Mouse (Mus musculus) CH12.LX (cell line): ENCODE data around the gene Ccdc24. TPM values are rescaled to one million over a fixed set of nuclear protein-coding genes. Genes with fewer than 3 reads are reported as not detected.

Experiments used
- DNase-seq: peaks from one replicate; pipeline ENCODE4 v3.0.0-alpha.2; 2013; ENCODE audit errors: extremely low read depth
- H3K27ac ChIP-seq: 2 replicates; pipeline ENCODE4 v1.5.1; 2012; ENCODE audit warnings: low read depth, mild to moderate bottlenecking, control low read depth, moderate library complexity; ENCODE audit not compliant: insufficient read depth
- H3K27me3 ChIP-seq: replicated peaks from 2 replicates; pipeline ENCODE3; 2012; ENCODE audit warnings: inconsistent platforms
- H3K36me3 ChIP-seq, 2 experiments: replicated peaks in 1 of 2; 2 replicates each; pipeline versions ENCODE3 to v1.6.1; 2012; ENCODE audit warnings: inconsistent platforms in 1 of 2, low read length in 1 of 2, mild to moderate bottlenecking in 1 of 2, mixed read lengths in 1 of 2, moderate library complexity in 1 of 2; ENCODE audit not compliant: control insufficient read depth in 1 of 2, insufficient read depth in 1 of 2
- H3K4me1 ChIP-seq, 2 experiments: 2 replicates each; pipeline ENCODE4 v1.6.1; 2012; ENCODE audit warnings: inconsistent platforms in 1 of 2, moderate library complexity in 1 of 2; ENCODE audit not compliant: insufficient read depth in 2 of 2, control insufficient read depth in 1 of 2
- H3K4me2 ChIP-seq: 2 replicates; pipeline ENCODE4 v1.6.1; 2012; ENCODE audit warnings: low read depth, mild to moderate bottlenecking, control low read depth; ENCODE audit not compliant: poor library complexity, insufficient read depth, severe bottlenecking
- H3K4me3 ChIP-seq, 3 experiments: fragments of 150-350 bp in 1 of 3; sonication (generic) in 1 of 3; replicated peaks in 1 of 3; 2 replicates each; pipeline versions ENCODE3 to v1.5.1; 2011 to 2012; ENCODE audit warnings: low read depth in 2 of 3, low read length in 2 of 3, mild to moderate bottlenecking in 2 of 3, moderate library complexity in 2 of 3, control low read depth in 1 of 3, improper control_type of control experiment in 1 of 3, inconsistent platforms in 1 of 3, mixed read lengths in 1 of 3; ENCODE audit not compliant: poor library complexity in 1 of 3
- H3K79me2 ChIP-seq: replicated peaks from 2 replicates; pipeline ENCODE4 v1.6.1; 2012; ENCODE audit warnings: mild to moderate bottlenecking, moderate library complexity; ENCODE audit not compliant: control insufficient read depth, poor library complexity, insufficient read depth, severe bottlenecking; ENCODE audit errors: extremely low read depth
- H3K9ac ChIP-seq: 2 replicates; pipeline ENCODE4 v1.6.1; 2012; ENCODE audit warnings: low read depth, mild to moderate bottlenecking, control low read depth, moderate library complexity; ENCODE audit not compliant: insufficient read depth
- H3K9me3 ChIP-seq: replicated peaks from 2 replicates; pipeline ENCODE3; 2012; ENCODE audit warnings: low read length, inconsistent platforms, mixed read lengths
- BHLHE40 ChIP-seq: IDR thresholded peaks from 2 replicates; pipeline ENCODE4 v1.6.1; 2011; ENCODE audit warnings: mild to moderate bottlenecking, low read depth, low read length, improper control_type of control experiment
- CTCF ChIP-seq, 2 experiments: IDR thresholded peaks in 1 of 2; conservative IDR thresholded peaks in 1 of 2; 2 replicates each; pipeline ENCODE4 v1.5.1; 2011 to 2012; ENCODE audit warnings: low read depth in 2 of 2, low read length in 2 of 2, improper control_type of control experiment in 1 of 2, inconsistent platforms in 1 of 2, mild to moderate bottlenecking in 1 of 2, moderate library complexity in 1 of 2
- EP300 ChIP-seq: IDR thresholded peaks from 2 replicates; pipeline ENCODE4 v1.6.1; 2011; ENCODE audit warnings: low read length, improper control_type of control experiment
- ETS1 ChIP-seq: conservative IDR thresholded peaks from 2 replicates; pipeline ENCODE4 v1.6.1; 2012; ENCODE audit warnings: low read depth, mild to moderate bottlenecking, inconsistent platforms, low read length, improper control_type of control experiment, moderate library complexity
- HCFC1 ChIP-seq: IDR thresholded peaks from 2 replicates; pipeline ENCODE4 v1.6.1; 2012; ENCODE audit warnings: low read depth, mild to moderate bottlenecking, inconsistent platforms, low read length, improper control_type of control experiment
- JUND ChIP-seq: conservative IDR thresholded peaks from 2 replicates; pipeline ENCODE4 v1.6.1; 2011; ENCODE audit warnings: low read depth, low read length, improper control_type of control experiment
- KAT2A ChIP-seq: IDR thresholded peaks from 2 replicates; pipeline ENCODE4 v1.6.1; 2012; ENCODE audit warnings: low read length, improper control_type of control experiment, inconsistent platforms; ENCODE audit not compliant: insufficient replicate concordance
- MAX ChIP-seq: IDR thresholded peaks from 2 replicates; pipeline ENCODE4 v1.6.1; 2011; ENCODE audit warnings: low read length, improper control_type of control experiment
- MAZ ChIP-seq: IDR thresholded peaks from 2 replicates; pipeline ENCODE4 v1.6.1; 2012; ENCODE audit warnings: low read depth, mild to moderate bottlenecking, inconsistent platforms, low read length, improper control_type of control experiment, moderate library complexity
- MXI1 ChIP-seq: IDR thresholded peaks from 2 replicates; pipeline ENCODE4 v1.6.1; 2011; ENCODE audit warnings: mild to moderate bottlenecking, low read depth, low read length, improper control_type of control experiment
- MYC ChIP-seq: IDR thresholded peaks from 2 replicates; pipeline ENCODE4 v1.6.1; 2011; ENCODE audit warnings: low read depth, mild to moderate bottlenecking, improper control_type of control experiment, low read length
- NRF1 ChIP-seq: IDR thresholded peaks from 2 replicates; pipeline ENCODE4 v1.6.1; 2014; ENCODE audit warnings: low read depth, mild to moderate bottlenecking, inconsistent platforms, low read length, improper control_type of control experiment, moderate library complexity
- PAX5 ChIP-seq: IDR thresholded peaks from 2 replicates; pipeline ENCODE4 v1.6.1; 2012; ENCODE audit warnings: low read length, inconsistent platforms, mixed read lengths
- POLR2A ChIP-seq: IDR thresholded peaks from 2 replicates; pipeline ENCODE4 v1.6.1; 2011; ENCODE audit warnings: low read depth, mild to moderate bottlenecking, improper control_type of control experiment, low read length
- RAD21 ChIP-seq: IDR thresholded peaks from 2 replicates; pipeline ENCODE4 v1.6.1; 2011; ENCODE audit warnings: low read depth, mild to moderate bottlenecking, low read length, improper control_type of control experiment, moderate library complexity
- USF1 ChIP-seq: IDR thresholded peaks from 2 replicates; pipeline ENCODE4 v1.6.1; 2014; ENCODE audit warnings: low read depth, mild to moderate bottlenecking, inconsistent platforms, low read length, improper control_type of control experiment
- USF2 ChIP-seq: conservative IDR thresholded peaks from 2 replicates; pipeline ENCODE4 v1.6.1; 2011; ENCODE audit warnings: low read depth, low read length, improper control_type of control experiment
- ZKSCAN1 ChIP-seq: IDR thresholded peaks from 2 replicates; pipeline ENCODE4 v1.6.1; 2012; ENCODE audit warnings: low read depth, inconsistent platforms, low read length, improper control_type of control experiment, borderline replicate concordance
- ZNF384 ChIP-seq: IDR thresholded peaks from 2 replicates; pipeline ENCODE4 v1.6.1; 2012; ENCODE audit warnings: low read depth, low read length, improper control_type of control experiment, inconsistent platforms
- dilution Hi-C: fragments of 300-500 bp; cut with MboI; formaldehyde crosslinking; loops from 2 replicates; pipeline ENCODE4 v1.14.3; 2020; ENCODE audit warnings: low sequenced_read_pairs; ENCODE audit not compliant: extremely low pct_unique_long_range_greater_than_20kb, extremely low pct_ligation_motif_present
- in situ Hi-C: fragments of 300-500 bp; cut with MboI; formaldehyde crosslinking; loops from 3 replicates; pipeline ENCODE4 v1.14.3; 2019; ENCODE audit warnings: low sequenced_read_pairs, low pct_ligation_motif_present, low pct_unique_long_range_greater_than_20kb, mixed read lengths
- polyA plus RNA-seq: library from polyadenylated mRNA; unstranded; fragments of >175 nt; gene quantifications from 2 replicates; pipeline ENCODE4 v1.2.1, GENCODE M21; 2012; ENCODE audit warnings: low read depth; ENCODE audit not compliant: insufficient read length
- total RNA-seq, 2 experiments: library from RNA; depleted of rRNA; stranded (reverse); fragments of 300-350 nt in 1 of 2; fragments of >200 nt in 1 of 2; gene quantifications; 2 replicates each; pipeline ENCODE4 v1.2.3; 2012 to 2014

Ccdc24 gene
- total and polyA plus RNA-seq, 3 experiments = 0.81 to 0.93 TPM; not detected in 1

DNA sequence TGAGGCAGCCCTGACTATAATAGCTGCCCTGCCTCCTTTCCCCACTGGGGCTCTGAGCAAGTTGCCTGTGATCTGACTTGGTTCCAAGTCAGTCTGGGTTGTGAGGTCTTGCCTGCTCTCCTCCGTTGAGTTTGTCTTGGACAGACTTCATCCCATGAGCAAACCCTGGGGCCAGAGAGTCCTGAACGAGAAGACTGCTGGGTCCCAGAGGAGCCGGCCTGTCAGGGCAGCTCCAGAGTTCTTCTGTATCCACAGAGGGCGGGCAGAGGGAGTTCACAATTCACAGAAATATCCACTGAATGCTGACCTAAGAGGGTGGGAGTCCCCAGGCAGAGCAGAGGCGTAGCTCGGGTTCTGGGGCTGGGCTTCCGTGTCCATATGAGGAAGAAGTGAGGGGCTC, 21.5 kb downstream of the Ccdc24 start:
- Histone ChIP-seq H3K9me3 (no peaks in the 10 kb centered on the region), H3K4me3 (no peak overlapping the region), H3K27ac (no peak overlapping the region), H3K9ac (no peak overlapping the region), H3K36me3 (peaks cover 21 to 91% of the 10 kb centered on the region in 2 experiments), H3K27me3 (no peaks in the 10 kb centered on the region), H3K4me2 (no peak overlapping the region), H3K79me2 (no peaks in the 10 kb centered on the region), H3K4me1 (no peaks in the 10 kb centered on the region)
- dilution Hi-C loops = no loop called here
- TF ChIP-seq PAX5 (no peak), MAZ (no peak), MAX (no peak), MYC (no peak), ETS1 (no peak), KAT2A (no peak), HCFC1 (no peak), POLR2A (no peak), CTCF (conservative IDR thresholded peaks at IDR 0.05 in 1 of 2, IDR thresholded peaks at IDR 0.05 in 1 of 2; ENCODE audit: low read depth in 2 of 2, low read length in 2 of 2) (no peak), ZNF384 (no peak), JUND (no peak), USF2 (no peak), EP300 (no peak), ZKSCAN1 (no peak), BHLHE40 (no peak), MXI1 (no peak)
- in situ Hi-C loops = no loop called here
- no peak for DNase-seq

DNA sequence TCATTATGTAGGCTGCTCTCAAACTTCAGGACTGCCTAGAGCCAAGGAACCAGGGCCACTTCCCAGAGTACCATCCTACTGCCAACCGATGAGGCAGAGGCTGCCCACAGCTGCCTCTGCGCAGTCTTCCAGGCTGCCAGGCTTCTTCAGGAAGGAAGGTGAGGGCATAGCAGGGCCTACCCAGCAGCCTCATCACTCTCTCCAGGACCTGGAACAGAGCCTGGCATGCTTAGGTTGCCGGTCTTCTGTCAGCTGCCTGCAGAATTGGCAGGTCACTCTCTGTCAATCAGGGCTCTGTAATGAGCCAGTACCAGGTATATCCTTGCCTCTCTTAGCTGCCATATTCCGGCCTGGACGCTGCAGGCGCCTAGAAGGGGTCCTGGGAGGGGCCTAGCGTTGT, 22.2 kb downstream of the Ccdc24 start:
- TF ChIP-seq MAX (no peak), RAD21 (no peak), MYC (no peak), USF1 (no peak), BHLHE40 (no peak), NRF1 (no peak)
- Histone ChIP-seq H3K27ac (no peak overlapping the region), H3K27me3 (no peaks in the 10 kb centered on the region), H3K9ac (no peak overlapping the region), H3K4me1 (peaks cover 0 to 2% of the 10 kb centered on the region in 2 experiments; a peak in 1 of 4 replicates), H3K9me3 (no peaks in the 10 kb centered on the region), H3K4me2 (no peak overlapping the region), H3K79me2 (no peaks in the 10 kb centered on the region), H3K4me3 (no peak overlapping the region), H3K36me3 (peaks cover 23 to 91% of the 10 kb centered on the region in 2 experiments)
- dilution Hi-C loops (no loop called here), in situ Hi-C loops (no loop called here)
- DNase-seq = no peak
